Mouse (Mus musculus): ENCODE measurements around the gene Cyp1a1.

- TF ChIP-seq CTCF (IDR thresholded peaks at IDR 0.05; ENCODE audit: borderline replicate concordance, insufficient read depth, low read length) = no peak
- no peak for TF ChIP-seq POLR2A (IDR thresholded peaks at IDR 0.05; ENCODE audit: low read depth, low read length)
These were observed 34.9 kb upstream of the Cyp1a1 start for GRCm38 (mm10) chr9:57652855-57653254.

Measured in embryonic fibroblast, embryonic 13.5 days (primary cell).